Comparison of ENCODE assay signal across 9 mouse cellular contexts in the genomic region with DNA sequence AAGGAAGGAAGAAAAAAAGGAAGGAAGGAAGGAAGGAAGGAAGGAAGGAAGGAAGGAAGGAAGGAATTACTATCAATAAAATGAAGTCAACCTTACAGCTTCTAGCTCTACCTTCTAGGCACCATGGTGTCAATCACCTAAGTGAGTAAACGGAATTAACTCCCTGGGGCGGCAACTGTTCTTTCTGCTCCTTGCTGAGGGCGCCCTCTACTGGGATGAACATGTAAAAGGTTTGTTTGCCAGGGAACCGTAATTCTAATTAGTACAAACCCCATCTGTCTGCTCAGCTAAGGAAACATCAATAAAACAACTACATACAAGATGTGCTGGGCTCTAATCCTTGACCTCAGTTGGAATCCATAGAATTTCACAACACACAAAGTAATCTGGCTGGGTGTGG. TPM values are rescaled to one million over a fixed set of nuclear protein-coding genes. Genes with fewer than 3 reads are reported as not detected.
A peak's percentile ranks its signal among the peaks of the same experiment; 100 is the strongest.
DNase-seq lines count a peak whose midpoint lies in the region; ATAC-seq lines count a peak whose summit lies in the region.
"Had no signal": no experiment of that assay in that cellular context is flagged by ENCODE, and none has a peak within 500 bp of the region (broad histone marks: within the 10 kb centered on the region; RNA-seq: fewer than 3 reads in every experiment).

No protein-coding gene starts in this region.

- no peak for ATAC-seq in cerebellum, adult (ENCODE audit: insufficient number of reproducible peaks, low FRiP score, low TSS enrichment)
- ATAC-seq in embryonic facial prominence, embryonic 14.5 days (ENCODE audit: low read depth): no peak

- H3K36me3 ChIP-seq in embryonic facial prominence, embryonic 14.5 days (ENCODE audit: control insufficient read depth, insufficient read depth, low read length): no peaks in the 10 kb centered on the region
- H3K36me3 ChIP-seq: hindbrain, embryonic 15.5 days had no signal

- H3K4me2 ChIP-seq in embryonic facial prominence, embryonic 14.5 days (ENCODE audit: low read depth, low read length): no peak overlapping the region
- H3K4me2 ChIP-seq: hindbrain, embryonic 15.5 days had no signal

- no peak overlapping the region for H3K9ac ChIP-seq in embryonic facial prominence, embryonic 14.5 days (ENCODE audit: low read depth, low read length)
- H3K9ac ChIP-seq: hindbrain, embryonic 15.5 days had no signal

- no peaks in the 10 kb centered on the region for H3K27me3 ChIP-seq in embryonic facial prominence, embryonic 14.5 days (replicated peaks; ENCODE audit: control insufficient read depth, insufficient read depth, low read length)
- H3K27me3 ChIP-seq: hindbrain, embryonic 15.5 days had no signal

- H3K4me1 ChIP-seq in embryonic facial prominence, embryonic 14.5 days (ENCODE audit: control insufficient read depth, insufficient read depth, low read length): peaks cover 17% of the 10 kb centered on the region

- peak; percentile 75 for DNase-seq in cerebellum, adult 11 months
- peak; percentile 85 for DNase-seq in A20 (ENCODE audit: low read depth, low spot score)
- DNase-seq in adrenal gland, postnatal 14 days: peak; percentile 90
- DNase-seq in embryonic facial prominence, embryonic 14.5 days (ENCODE audit: low spot score): peak; percentile 87
- peak; percentile 88 to 90 for DNase-seq in kidney, postnatal 36 days
- peak; percentile 89 for DNase-seq in lung, postnatal 10 days
- DNase-seq in spleen, adult 12 weeks (ENCODE audit: low spot score): peak; percentile 60

- no peak overlapping the region for H3K4me3 ChIP-seq in embryonic facial prominence, embryonic 14.5 days (ENCODE audit: low read depth, low read length)
- H3K4me3 ChIP-seq: hindbrain, embryonic 15.5 days had no signal

- H3K27ac ChIP-seq in embryonic facial prominence, embryonic 14.5 days (replicated peaks; ENCODE audit: low read depth, low read length): no peak overlapping the region
- H3K27ac ChIP-seq: hindbrain, embryonic 15.5 days had no signal

- H3K9me3 ChIP-seq in embryonic facial prominence, embryonic 14.5 days (ENCODE audit: control insufficient read depth, low read length): no peaks in the 10 kb centered on the region
- H3K9me3 ChIP-seq: hindbrain, embryonic 15.5 days had no signal

- 2% methylated on average over 4 of the region's 4 CpGs for whole genome bisulfite sequencing in embryonic facial prominence, embryonic 14.5 days

RNA-seq across cellular contexts. Expression of a gene that starts 3.1 kb away (rescaled TPM):
- total RNA-seq in adrenal gland, postnatal 14 days (2021): 56.9 and 79.0 TPM in 2 replicates
- polyA plus RNA-seq in embryonic facial prominence, embryonic 14.5 days (2014; fragmentation: Nextera tagmentation; extraction: Ambion mirVana): 255 and 299 TPM in 2 replicates

RNA-seq across cellular contexts. Expression of a gene that starts 18.6 kb away (rescaled TPM):
- 6.6 and 10.0 TPM in 2 replicates for total RNA-seq in adrenal gland, postnatal 14 days (2021)
- polyA plus RNA-seq in embryonic facial prominence, embryonic 14.5 days (2014; fragmentation: Nextera tagmentation; extraction: Ambion mirVana): 8.6 and 10.1 TPM in 2 replicates
